Mouse (Mus musculus): ENCODE measurements around the gene Sfpq. TPM values are rescaled to one million over a fixed set of nuclear protein-coding genes. Genes with fewer than 3 reads are reported as not detected.

The Sfpq gene
- polyA plus RNA-seq (2017; shearing (Covaris generic)), result 17.5 TPM

GRCm38 (mm10) chr4:127021151-127021945 lies at the start of gene Sfpq:
TSS of gene Sfpq (plus strand) at chr4:127021324.

GRCm38 (mm10) chr4:127060585-127061290 lies 39.6 kb downstream of the Sfpq start, which contains the start of gene Zmym1:
TSS of gene Zmym1 (minus strand) at chr4:127061152.

DNA sequence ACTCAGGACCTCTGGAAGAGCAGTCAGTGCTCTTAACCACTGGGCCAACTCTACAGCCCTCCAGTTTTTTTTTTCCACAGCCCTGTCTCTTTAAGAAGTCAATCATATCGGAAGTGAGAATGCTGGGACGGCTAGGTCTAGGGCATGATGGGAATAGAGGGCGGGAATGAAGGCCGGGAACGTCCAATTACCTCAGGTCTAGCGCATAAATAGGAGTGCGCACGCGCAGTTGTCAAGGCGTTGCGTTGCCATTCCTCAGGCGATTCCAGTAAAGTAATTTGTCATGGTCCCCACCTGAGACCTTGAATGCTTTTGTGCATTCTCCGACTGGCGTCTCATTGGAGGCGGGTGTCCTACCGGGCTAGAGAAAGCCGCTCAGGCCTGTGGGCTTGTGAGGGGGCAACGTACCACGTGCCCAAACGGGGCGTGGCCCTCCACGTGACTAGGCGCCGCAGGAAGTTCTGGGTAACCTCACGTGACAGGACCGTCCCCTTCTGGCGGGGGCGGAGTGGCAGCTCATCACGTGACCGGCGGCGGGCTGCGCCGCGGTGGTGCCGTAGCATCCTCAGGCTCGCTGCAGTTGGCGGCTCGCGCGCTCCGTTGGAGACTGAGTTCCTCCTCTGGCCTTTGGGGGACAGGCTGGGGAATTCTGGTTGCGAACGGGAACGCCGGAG lies 55.9 kb downstream of the Sfpq start, which contains the start of gene Zmym6:
Zmym6 (plus strand) TSS at position 509 of the 674 bp plus-strand sequence.

Other genes with a start within 250 kb of the Sfpq start
- gene Zmym4, start 53.2 kb upstream of the Sfpq start, polyA plus RNA-seq (2017; shearing (Covaris generic)), result 21.2 TPM
- 41.6 TPM for gene Zmym1, start 39.8 kb downstream of the Sfpq start, polyA plus RNA-seq (2017; shearing (Covaris generic))
- 38.8 TPM for gene Zmym6, start 56.1 kb downstream of the Sfpq start, polyA plus RNA-seq (2017; shearing (Covaris generic))
- gene Tmem35b, start 102.4 kb downstream of the Sfpq start, polyA plus RNA-seq (2017; shearing (Covaris generic)), result 27.9 TPM
- 0.22 TPM for gene Dlgap3, start 147.9 kb downstream of the Sfpq start, polyA plus RNA-seq (2017; shearing (Covaris generic))
- gene Smim12, start 222.5 kb downstream of the Sfpq start, polyA plus RNA-seq (2017; shearing (Covaris generic)), result 59.6 TPM